Comparison of ENCODE assay signal across 1 mouse cellular context in the genomic region with DNA sequence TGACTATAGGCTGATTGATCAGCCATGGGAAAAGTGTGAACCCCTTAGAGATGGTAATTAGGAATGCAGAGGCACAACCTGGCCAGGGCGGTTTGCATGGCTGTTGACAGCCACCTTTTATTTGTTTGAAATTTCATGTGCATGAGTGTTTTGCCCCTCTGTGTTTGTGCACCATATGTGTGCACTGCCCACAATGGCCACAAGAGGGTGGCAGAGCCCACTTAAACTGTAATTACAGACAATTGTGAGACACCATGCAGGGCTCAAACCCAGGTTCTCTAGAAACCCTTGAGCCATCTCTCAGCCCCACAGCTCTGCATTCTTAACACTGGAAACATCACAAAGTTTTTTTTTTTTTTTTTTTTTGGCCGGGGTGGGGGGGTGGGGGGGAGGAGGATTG.
TF ChIP-seq lines count a peak whose summit lies in the region.

No protein-coding gene starts in this region.

TF ChIP-seq in MEL, 35 proteins besides CTCF, POLR2A, EP300 and RAD21:
- TF ChIP-seq HCFC1 (IDR thresholded peaks at IDR 0.05; ENCODE audit: low read depth, low read length) (no peak), MAZ (IDR thresholded peaks at IDR 0.05; ENCODE audit: low read depth, low read length) (no peak), CHD1 (IDR thresholded peaks at IDR 0.05; ENCODE audit: low read depth, low read length) (no peak), ZMIZ1 (IDR thresholded peaks at IDR 0.05; ENCODE audit: low read depth, low read length) (no peak), SMC3 (IDR thresholded peaks at IDR 0.05; ENCODE audit: low read depth, low read length) (0 out of 2 replicates have a peak, but pooled peaks have one; percentile 6), UBTF (IDR thresholded peaks at IDR 0.05; ENCODE audit: borderline replicate concordance, insufficient read depth, low read depth, low read length) (no peak)
